Mouse (Mus musculus) heart, adult 8-10 months (tissue): ENCODE measurements around the gene Tmprss2. TPM values are rescaled to one million over a fixed set of nuclear protein-coding genes. Genes with fewer than 3 reads are reported as not detected.
A peak's percentile ranks its signal among the peaks of the same experiment; 100 is the strongest.
"Not testable (repeated sequence)": the region's sequence is repeated elsewhere in the genome, so short reads cannot be mapped to it uniquely, and the experiment has no call there.

Experiments
- DNase-seq: peaks from one replicate; pipeline ENCODE4 v3.0.0; 2022; ENCODE audit warnings: low spot score
- total RNA-seq, 4 experiments: library from RNA; stranded (reverse); gene quantifications; 2 replicates each; pipeline ENCODE4 v1.2.4; 2022

Gene Tmprss2
- total RNA-seq, 4 experiments from 2014 or later, result not detected

- no peak for DNase-seq
Measured at GRCm38 (mm10) chr16:97591512-97591911, 19.5 kb downstream of the Tmprss2 start.

GRCm38 (mm10) chr16:97582876-97583275 is 28.1 kb downstream of the Tmprss2 start:
- not testable (repeated sequence) for DNase-seq

- DNase-seq, result no peak
Measured at GRCm38 (mm10) chr16:97569426-97569825, 41.6 kb downstream of the Tmprss2 start.

GRCm38 (mm10) chr16:97568662-97569061 is 42.3 kb downstream of the Tmprss2 start:
- DNase-seq, result peak; percentile 20

- no peak for DNase-seq
Measured at GRCm38 (mm10) chr16:97544340-97544739, 66.7 kb downstream of the Tmprss2 start.

- no peak for DNase-seq
Measured at GRCm38 (mm10) chr16:97536859-97537258, 74.1 kb downstream of the Tmprss2 start.

- DNase-seq, result peak; percentile 77
Measured at GRCm38 (mm10) chr16:97535808-97536413, 75.1 kb downstream of the Tmprss2 start.

- peak; percentile 87 for DNase-seq
Measured at GRCm38 (mm10) chr16:97534876-97535461, 76.0 kb downstream of the Tmprss2 start.

- no peak for DNase-seq
Measured at GRCm38 (mm10) chr16:97534448-97534847, 76.5 kb downstream of the Tmprss2 start.

- DNase-seq, result no peak
Measured at GRCm38 (mm10) chr16:97533751-97534150, 77.2 kb downstream of the Tmprss2 start.

GRCm38 (mm10) chr16:97533126-97533525 is 77.9 kb downstream of the Tmprss2 start:
- DNase-seq, result no peak

- no peak for DNase-seq
Measured at GRCm38 (mm10) chr16:97529241-97529640, 81.8 kb downstream of the Tmprss2 start.

- peak; percentile 26 for DNase-seq
Measured at GRCm38 (mm10) chr16:97523024-97523423, 88.0 kb downstream of the Tmprss2 start.

GRCm38 (mm10) chr16:97521983-97522382 is 89.0 kb downstream of the Tmprss2 start:
- no peak for DNase-seq

- no peak for DNase-seq
Measured at GRCm38 (mm10) chr16:97516341-97516740, 94.7 kb downstream of the Tmprss2 start.

Other genes with a start within 250 kb of the Tmprss2 start
- 1 to 10 TPM; 1.2 to 2.2 (median 1.9) TPM for gene Mx1, start 148.3 kb downstream of the Tmprss2 start, total RNA-seq
- not detected for gene Fam3b, start 96.4 kb downstream of the Tmprss2 start, total RNA-seq
- gene Ripk4, start 152.6 kb upstream of the Tmprss2 start, total RNA-seq, result under 1 TPM; 0.06 to 0.22 (median 0.19) TPM
- gene Prdm15, start 240.7 kb upstream of the Tmprss2 start, total RNA-seq, result 1 to 10 TPM; 4.5 to 6.5 (median 5.0) TPM